Mouse (Mus musculus) monocyte, adult 5-6 weeks (primary cell): Measurements from ENCODE around the gene Lilra6. TPM values are rescaled to one million over a fixed set of nuclear protein-coding genes. Genes with fewer than 3 reads are reported as not detected.
"Not testable (repeated sequence)": the region's sequence is repeated elsewhere in the genome, so short reads cannot be mapped to it uniquely, and the experiment has no call there.

Source experiments
- ATAC-seq: fragments of 153-309, 156-312 bp; replicated peaks from 2 replicates; pipeline ENCODE4 v1.8.0; 2017; ENCODE audit warnings: mild to moderate bottlenecking; ENCODE audit not compliant: low TSS enrichment, insufficient number of reproducible peaks, severe bottlenecking, poor library complexity, low FRiP score
- total RNA-seq: library from RNA; stranded (forward); fragments of 200-1000, 200-491, 200-594 nt; gene quantifications from 3 replicates; pipeline ENCODE4 v1.2.3, GENCODE M21; 2017

Lilra6 gene
- 3.5 to 19.0 TPM (median 14.2 TPM) in 3 replicates for total RNA-seq

DNA sequence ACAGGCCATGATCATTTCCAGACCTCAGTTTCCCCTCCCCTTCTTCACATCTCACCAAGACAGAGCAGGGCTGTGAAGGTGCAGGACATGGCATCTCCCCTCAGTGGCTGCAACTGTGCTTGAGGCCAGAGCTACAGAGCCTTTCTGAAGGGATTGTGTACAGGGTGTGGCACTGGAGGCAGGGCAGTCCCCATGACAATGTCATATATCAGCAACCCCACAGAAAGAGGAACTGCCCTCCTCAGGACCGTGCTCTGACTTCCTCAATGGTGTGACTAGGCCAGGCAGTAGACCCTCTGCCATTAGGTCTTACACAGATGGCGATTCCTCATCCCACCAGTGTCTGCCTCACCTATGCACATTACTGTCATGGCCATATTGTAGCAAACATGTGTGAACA lies at the start of gene Lilra6:
Gene Lilra6 (minus strand): TSS at position 117 of the 400 bp plus-strand sequence.
- not testable (repeated sequence) for ATAC-seq

GRCm38 (mm10) chr7:3962017-3962416 lies 46.7 kb upstream of the Lilra6 start:
- 0 out of 2 replicates have a peak, but pooled peaks have one; percentile 56 for ATAC-seq

DNA sequence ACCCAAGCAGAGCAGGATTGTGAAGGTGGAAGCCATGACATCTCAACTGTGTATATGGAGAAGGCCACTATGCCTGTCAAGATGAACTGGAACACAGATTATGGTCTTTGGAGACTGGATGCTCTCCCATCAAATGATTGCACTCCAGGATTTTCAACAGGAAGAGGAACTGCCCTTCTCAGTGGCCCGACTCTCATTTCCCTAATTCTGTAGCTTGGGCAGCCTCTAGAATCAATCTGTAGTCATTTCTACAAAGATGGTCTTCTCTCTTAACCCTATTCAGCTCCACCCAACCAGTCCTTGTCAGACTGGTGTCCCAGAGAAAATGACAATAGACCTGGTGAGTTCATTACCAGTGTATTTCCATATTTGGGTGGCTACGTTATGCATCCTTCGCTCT lies 42.1 kb upstream of the Lilra6 start:
- ATAC-seq: peak; percentile 56; the same call in 1 of the 2 replicates

- no peak for ATAC-seq
Measured at GRCm38 (mm10) chr7:3949159-3949558, 33.9 kb upstream of the Lilra6 start.

- no peak for ATAC-seq
Measured at GRCm38 (mm10) chr7:3948223-3948622, 32.9 kb upstream of the Lilra6 start.

DNA sequence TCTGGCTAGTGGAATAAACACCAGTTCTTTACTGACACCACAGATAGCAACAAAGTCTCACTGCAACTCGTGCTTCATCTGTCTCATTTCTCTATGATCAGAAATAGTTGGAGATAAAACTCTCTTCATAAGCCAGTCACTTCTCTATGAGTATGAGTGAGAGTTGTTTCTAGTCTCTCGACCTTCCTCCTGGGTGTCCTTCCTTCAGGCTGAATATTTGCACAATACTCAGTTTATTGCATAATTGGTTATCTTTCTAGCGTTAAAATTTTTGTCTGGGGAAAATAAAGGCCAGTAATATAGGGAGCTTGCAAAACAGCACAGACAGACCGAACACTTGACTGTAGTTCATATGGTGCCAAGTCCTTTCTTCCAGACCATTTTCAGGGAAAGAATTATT lies 30.8 kb upstream of the Lilra6 start:
- peak; percentile 47; the same call in 1 of the 2 replicates for ATAC-seq

GRCm38 (mm10) chr7:3940915-3941314 lies 25.6 kb upstream of the Lilra6 start:
- ATAC-seq: peak; percentile 95

DNA sequence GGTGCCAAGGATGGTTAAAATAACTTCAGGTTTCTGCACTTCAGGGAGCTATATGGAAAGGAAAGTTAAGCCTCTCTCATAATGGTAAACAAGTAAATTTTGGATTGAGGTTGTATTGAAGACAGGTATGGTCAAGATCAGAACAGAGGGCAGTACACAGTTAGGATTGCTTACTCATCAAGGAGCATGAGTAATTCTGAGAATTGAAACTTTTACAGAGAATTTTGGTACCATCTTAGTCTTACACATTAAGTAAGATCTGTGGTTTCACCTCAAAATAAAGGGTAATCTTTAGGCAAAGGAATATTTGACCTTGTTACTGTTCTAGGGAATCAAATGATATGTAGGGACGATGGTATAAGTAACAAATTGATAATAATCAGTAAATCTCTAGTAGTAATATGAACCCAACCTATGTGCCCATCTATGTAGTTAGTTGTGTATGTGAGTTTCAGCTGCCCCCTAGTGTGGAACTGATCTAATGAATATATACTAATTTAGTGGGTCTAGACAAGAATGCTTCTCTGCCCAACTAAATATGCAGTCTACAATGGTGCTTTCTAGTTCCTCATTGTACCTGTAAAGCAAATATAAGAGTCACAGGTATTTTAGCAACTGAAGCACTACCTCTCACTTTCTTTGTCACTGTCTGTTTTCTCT lies 24.7 kb upstream of the Lilra6 start:
- ATAC-seq: no peak

DNA sequence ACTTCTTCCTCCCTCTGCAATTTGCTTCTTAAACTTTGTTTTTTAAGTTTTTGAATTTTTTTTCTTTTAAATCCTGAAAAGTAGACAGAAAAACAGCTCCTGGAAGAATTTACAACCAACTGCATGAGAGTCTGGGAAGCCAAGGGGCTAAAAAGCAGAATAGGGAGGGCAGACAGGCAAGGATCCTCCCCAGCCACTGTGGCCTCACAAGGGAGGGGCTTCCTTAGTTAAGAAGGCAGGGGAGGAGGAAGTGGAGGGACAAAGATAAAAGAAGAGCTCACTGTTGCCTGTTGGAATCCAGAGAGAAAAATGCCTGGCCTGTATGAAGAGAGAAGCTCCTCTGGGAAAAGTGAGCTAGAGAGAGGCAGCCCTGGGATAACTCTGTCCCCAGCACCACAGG lies 20.2 kb upstream of the Lilra6 start:
- peak; percentile 74 for ATAC-seq

DNA sequence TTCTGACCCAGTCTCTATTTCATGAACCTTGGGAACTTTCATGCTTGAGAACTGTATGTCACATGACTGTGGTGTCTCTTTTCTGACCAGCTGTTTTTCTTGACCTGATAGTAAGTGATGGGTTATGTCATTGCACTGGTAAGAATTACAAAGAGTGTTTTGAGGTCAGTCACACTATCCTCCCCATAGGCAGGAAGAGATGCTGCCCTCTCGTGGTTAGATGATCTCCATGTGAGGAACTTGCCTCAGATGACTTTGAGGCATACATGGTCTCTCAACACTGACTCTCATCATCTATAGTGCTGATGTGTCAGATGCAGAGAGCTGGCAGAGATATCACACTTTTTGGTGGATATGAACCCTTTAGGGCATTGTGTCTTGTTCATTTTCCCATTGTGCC lies 11.6 kb downstream of the Lilra6 start:
- no peak for ATAC-seq

DNA sequence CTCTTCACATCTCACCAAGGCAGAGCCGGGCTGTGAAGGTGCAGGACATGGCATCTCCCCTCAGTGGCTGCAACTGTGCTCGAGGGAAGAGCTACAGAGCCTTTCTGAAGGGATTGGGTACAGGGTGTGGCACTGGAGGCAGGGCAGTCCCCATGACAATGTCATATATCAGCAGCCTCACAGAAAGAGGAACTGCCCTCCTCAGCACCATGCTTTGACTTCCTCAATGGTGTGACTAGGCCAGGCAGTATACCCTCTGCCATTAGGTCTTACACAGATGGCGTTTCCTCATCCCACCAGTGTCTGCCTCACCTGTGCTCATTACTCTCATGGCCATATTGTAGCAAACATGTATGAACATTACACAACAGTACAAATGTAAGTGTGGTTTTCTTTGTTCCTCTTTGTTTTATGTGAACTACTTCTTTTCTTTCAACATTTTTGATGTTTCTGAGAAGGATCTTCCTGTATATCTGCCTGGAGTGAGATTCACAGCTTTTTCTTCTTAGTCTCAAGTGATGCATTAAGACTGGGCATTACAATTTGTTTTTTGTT lies 17.2 kb downstream of the Lilra6 start, which contains the start of gene Gm14548:
Gene Gm14548 (minus strand): TSS at position 85 of the 555 bp plus-strand sequence.
- peak; percentile 84 for ATAC-seq

GRCm38 (mm10) chr7:3875032-3875431 lies 40.3 kb downstream of the Lilra6 start:
- ATAC-seq: peak; percentile 61; the same call in 1 of the 2 replicates

Other genes with a start within 250 kb of the Lilra6 start
- gene Leng1, start 249.7 kb downstream of the Lilra6 start, total RNA-seq: 6.4 to 10.3 TPM (median 6.6 TPM) in 3 replicates
- 1.5 to 7.6 TPM (median 2.0 TPM) in 3 replicates for gene Tmc4, start 237.9 kb downstream of the Lilra6 start, total RNA-seq
- 17.0 to 28.1 TPM (median 19.7 TPM) in 3 replicates for gene Tsen34, start 222.6 kb downstream of the Lilra6 start, total RNA-seq
- 26.7 to 36.8 TPM (median 36.4 TPM) in 3 replicates for gene Mboat7, start 222.0 kb downstream of the Lilra6 start, total RNA-seq
- gene Rps9, start 211.5 kb downstream of the Lilra6 start, total RNA-seq: 1,184 to 2,050 TPM (median 1,737 TPM) in 3 replicates
- gene Pirb, start 195.1 kb downstream of the Lilra6 start, total RNA-seq: 111 to 159 TPM (median 138 TPM) in 3 replicates
- 3.1 to 10.7 TPM (median 9.4 TPM) in 3 replicates for gene Gm15448, start 89.8 kb downstream of the Lilra6 start, total RNA-seq
- gene Pira2, start 70.5 kb downstream of the Lilra6 start, total RNA-seq: 4.7 to 22.8 TPM (median 10.7 TPM) in 3 replicates
- gene Gm14548, start 17.4 kb downstream of the Lilra6 start, total RNA-seq: 5.2 to 14.5 TPM (median 10.1 TPM) in 3 replicates
- gene Lair1, start 147.7 kb upstream of the Lilra6 start, total RNA-seq: 201 to 374 TPM (median 334 TPM) in 3 replicates
- gene Ttyh1, start 203.9 kb upstream of the Lilra6 start, total RNA-seq: not detected in 3 replicates
- gene Leng8, start 221.5 kb upstream of the Lilra6 start, total RNA-seq: 93.7 to 137 TPM (median 95.1 TPM) in 3 replicates
- 26.4 to 29.4 TPM (median 28.3 TPM) in 3 replicates for gene Leng9, start 234.9 kb upstream of the Lilra6 start, total RNA-seq
- gene Cdc42ep5, start 249.4 kb upstream of the Lilra6 start, total RNA-seq: 2.7 TPM in 1 of 3 replicates, not detected in the others